Mouse (Mus musculus) stomach, postnatal 0 days (tissue): ENCODE results near the gene Yju2. TPM values are rescaled to one million over a fixed set of nuclear protein-coding genes. Genes with fewer than 3 reads are reported as not detected.
A peak's percentile ranks its signal among the peaks of the same experiment; 100 is the strongest.

Source experiments
- ATAC-seq: fragments of 200-750 bp; cut with Nextera tagmentation; 2 replicates; pipeline ENCODE4 v1.8.0; 2017; ENCODE audit not compliant: low FRiP score, low TSS enrichment
- DNase-seq: peaks from one replicate; pipeline ENCODE4 v3.0.0-alpha.2; 2016; ENCODE audit warnings: low spot score
- H3K27ac ChIP-seq: fragments of 300-500 bp; sonication (generic); replicated peaks from 2 replicates; pipeline ENCODE4 v1.5.1; 2014; ENCODE audit warnings: mild to moderate bottlenecking, control low read depth
- H3K27me3 ChIP-seq: fragments of 300-500 bp; sonication (generic); 2 replicates; pipeline ENCODE4 v1.6.1; 2014; ENCODE audit warnings: low read length; ENCODE audit not compliant: control insufficient read depth, insufficient read depth
- H3K36me3 ChIP-seq: fragments of 300-500 bp; sonication (generic); 2 replicates; pipeline ENCODE4 v1.6.1; 2014; ENCODE audit warnings: low read length, mixed read lengths; ENCODE audit not compliant: control insufficient read depth, insufficient read depth
- H3K4me1 ChIP-seq: fragments of 300-500 bp; sonication (generic); replicated peaks from 2 replicates; pipeline ENCODE4 v1.6.1; 2014; ENCODE audit warnings: antibody characterized with exemption; ENCODE audit not compliant: control insufficient read depth, insufficient read depth
- H3K4me2 ChIP-seq: fragments of 300-500 bp; sonication (generic); replicated peaks from 2 replicates; pipeline ENCODE4 v1.6.1; 2014; ENCODE audit warnings: low read depth, mild to moderate bottlenecking, control low read depth, moderate library complexity
- H3K4me3 ChIP-seq: fragments of 300-500 bp; sonication (generic); 2 replicates; pipeline ENCODE4 v1.5.1; 2014; ENCODE audit warnings: low read depth, low read length, control low read depth
- H3K9ac ChIP-seq: fragments of 300-500 bp; sonication (generic); 2 replicates; pipeline ENCODE4 v1.6.1; 2014; ENCODE audit warnings: mild to moderate bottlenecking, low read length, control low read depth, mixed read lengths
- H3K9me3 ChIP-seq: fragments of 300-500 bp; sonication (generic); 2 replicates; pipeline ENCODE4 v1.6.1; 2016; ENCODE audit warnings: low read length; ENCODE audit not compliant: control insufficient read depth
- CTCF ChIP-seq: IDR thresholded peaks from 2 replicates; pipeline ENCODE4 v1.5.1; 2016; ENCODE audit warnings: antibody characterized with exemption, low read depth, mild to moderate bottlenecking, moderate library complexity
- EP300 ChIP-seq: optimal IDR thresholded peaks from 2 replicates; pipeline ENCODE3; 2016; ENCODE audit warnings: antibody characterized with exemption
- WGBS: fragments of 180-500 bp; shearing (Covaris S2); extraction: QIAGEN DNeasy Blood & Tissue Kit; methylation state at CpG from one replicate; pipeline ENCODE4 v1.1.7; 2014; 5-methylcytosine and 5-hydroxymethylcytosine counted together
- polyA plus RNA-seq: library from polyadenylated mRNA; unstranded; fragments of >200 nt; fragmentation: Nextera tagmentation; extraction: Ambion mirVana; gene quantifications from 2 replicates; pipeline ENCODE4 v1.2.1, GENCODE M21; 2015

The Yju2 gene
- polyA plus RNA-seq, 1 experiment from 2014 or later = 12.5 TPM

DNA sequence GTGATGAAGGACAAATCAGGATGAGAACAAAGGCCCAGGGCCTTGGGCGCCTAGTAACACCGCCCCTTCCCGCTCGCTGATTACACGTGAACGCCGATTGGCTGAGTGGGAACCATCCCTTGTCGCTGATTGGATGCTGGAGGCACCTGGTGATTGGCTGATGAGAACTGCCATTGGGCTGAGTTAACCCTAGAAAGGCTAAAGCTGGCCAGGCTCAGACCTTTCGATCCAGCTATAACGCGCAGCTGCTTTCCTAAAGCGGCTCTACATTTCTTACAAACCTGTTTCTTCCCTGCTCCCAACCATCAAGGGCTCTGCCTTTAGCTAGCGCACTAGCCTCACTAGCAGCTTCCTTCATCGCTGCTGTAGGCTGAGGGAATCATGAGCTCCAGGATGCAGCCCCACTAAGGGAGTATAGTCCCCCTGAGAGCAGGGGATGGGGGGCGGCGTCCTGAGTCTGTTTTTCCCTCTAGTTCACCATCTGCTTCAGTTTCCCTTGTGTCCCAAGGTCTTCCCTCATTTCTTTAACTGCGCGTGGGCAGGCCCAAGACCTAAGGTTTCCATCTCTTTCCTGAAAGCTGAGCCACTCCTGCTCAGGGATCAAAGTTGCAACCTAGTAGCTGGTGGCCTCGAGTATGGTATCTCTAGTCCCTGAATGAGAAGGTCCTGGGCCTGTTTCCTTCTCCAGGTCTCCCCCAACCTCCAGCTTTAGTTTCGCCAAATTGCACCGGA is 49.6 kb downstream of the Yju2 start:
- peaks cover 4% of the 10 kb centered on the region; the same call in 1 of the 2 replicates for H3K4me1 ChIP-seq
- H3K4me3 ChIP-seq = peak overlapping the region; percentile 80
- no peaks in the 10 kb centered on the region for H3K9me3 ChIP-seq
- ATAC-seq = peak; percentile 95
- H3K9ac ChIP-seq = peak overlapping the region; percentile 74
- peak overlapping the region; percentile 100 for H3K4me2 ChIP-seq
- peaks cover 4% of the 10 kb centered on the region; the same call in 1 of the 2 replicates for H3K36me3 ChIP-seq
- under 1% methylated on average over 21 of the region's 21 CpGs for WGBS
- peak; percentile 93 for DNase-seq
- peak overlapping the region; percentile 89 for H3K27ac ChIP-seq
- TF ChIP-seq CTCF (no peak), EP300 (peak; percentile 21)
- 0 out of 2 replicates have a peak, but pooled peaks cover 2% of the 10 kb centered on the region for H3K27me3 ChIP-seq

GRCm38 (mm10) chr17:56009088-56009961 is 50.4 kb downstream of the Yju2 start:
- H3K9me3 ChIP-seq = no peaks in the 10 kb centered on the region
- H3K27me3 ChIP-seq = 0 out of 2 replicates have a peak, but pooled peaks cover 2% of the 10 kb centered on the region
- peak overlapping the region; percentile 74 for H3K9ac ChIP-seq
- H3K4me1 ChIP-seq = peaks cover 4% of the 10 kb centered on the region; the same call in 1 of the 2 replicates
- TF ChIP-seq CTCF = peak; percentile 62
- no peak for TF ChIP-seq EP300
- peak overlapping the region; percentile 100 for H3K4me2 ChIP-seq
- DNase-seq = peak; percentile 92
- H3K4me3 ChIP-seq = peak overlapping the region; percentile 80
- peak overlapping the region; percentile 89 for H3K27ac ChIP-seq
- peak; percentile 89 for ATAC-seq
- WGBS = 1% methylated on average over 62 of the region's 62 CpGs
- peaks cover 4% of the 10 kb centered on the region; the same call in 1 of the 2 replicates for H3K36me3 ChIP-seq

- no peak overlapping the region for H3K27ac ChIP-seq
- DNase-seq (no peak), ATAC-seq (no peak)
- peak overlapping the region; percentile 74 for H3K9ac ChIP-seq
- 0 out of 2 replicates have a peak, but pooled peaks cover 2% of the 10 kb centered on the region for H3K27me3 ChIP-seq
- H3K4me1 ChIP-seq = peaks cover 4% of the 10 kb centered on the region; the same call in 1 of the 2 replicates
- 34% methylated on average over 2 of the region's 2 CpGs for WGBS
- H3K36me3 ChIP-seq = peaks cover 5% of the 10 kb centered on the region
- H3K9me3 ChIP-seq = no peaks in the 10 kb centered on the region
- H3K4me3 ChIP-seq = peak overlapping the region; percentile 80
- no peak for TF ChIP-seq CTCF
- no peak for TF ChIP-seq EP300
- H3K4me2 ChIP-seq = peak overlapping the region; percentile 100
Observed at GRCm38 (mm10) chr17:56009962-56010240, 51.0 kb downstream of the Yju2 start.

DNA sequence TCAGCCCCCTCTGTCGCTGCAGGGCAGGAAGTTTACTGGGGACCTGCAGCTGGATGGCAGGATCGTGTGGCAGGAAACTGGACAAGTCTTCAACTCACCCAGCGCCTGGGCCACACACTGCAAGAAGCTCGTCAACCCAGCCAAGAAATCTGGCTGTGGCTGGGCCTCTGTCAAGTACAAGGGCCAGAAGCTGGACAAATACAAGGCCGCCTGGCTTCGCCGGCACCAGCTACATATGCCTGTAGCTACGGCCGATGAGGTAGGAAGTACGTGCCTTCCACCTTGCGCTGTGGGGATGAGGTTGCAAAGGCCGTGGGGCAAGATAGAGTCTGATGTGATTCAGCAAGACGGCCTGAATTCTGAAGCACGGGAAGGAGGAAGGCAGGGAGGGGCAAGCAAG is 51.4 kb downstream of the Yju2 start:
- Histone ChIP-seq H3K4me1 (peaks cover 4% of the 10 kb centered on the region; the same call in 1 of the 2 replicates), H3K4me2 (peak overlapping the region; percentile 100), H3K36me3 (peaks cover 8% of the 10 kb centered on the region), H3K9ac (peak overlapping the region; percentile 74; the same call in 1 of the 2 replicates), H3K27ac (no peak overlapping the region), H3K9me3 (no peaks in the 10 kb centered on the region), H3K4me3 (no peak overlapping the region), H3K27me3 (0 out of 2 replicates have a peak, but pooled peaks cover 2% of the 10 kb centered on the region)
- WGBS = 67% methylated on average over 14 of the region's 14 CpGs
- no peak for DNase-seq
- TF ChIP-seq EP300 (no peak), CTCF (no peak)
- no peak for ATAC-seq

DNA sequence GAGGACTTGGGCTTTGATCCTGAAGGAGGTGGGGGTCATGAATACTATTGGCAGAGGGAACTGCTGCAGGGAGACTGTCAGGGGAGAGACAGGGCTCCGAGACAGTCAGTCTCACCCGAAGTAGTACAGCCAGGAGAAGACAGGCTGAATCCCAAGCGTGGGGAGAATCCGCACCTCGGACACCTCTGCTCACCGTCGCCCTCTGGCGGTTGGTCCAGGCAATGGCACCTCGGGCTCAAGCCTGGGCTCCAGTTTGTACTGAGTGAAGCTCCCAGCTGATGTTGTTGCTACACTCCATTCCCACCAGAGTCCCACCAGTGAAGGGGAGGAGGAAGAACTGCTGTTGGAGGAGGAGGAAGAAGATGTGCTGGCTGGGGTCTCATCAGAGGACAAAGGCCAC is 51.8 kb downstream of the Yju2 start:
- 13% methylated on average over 9 of the region's 9 CpGs for WGBS
- Histone ChIP-seq H3K9ac (peak overlapping the region; percentile 74; the same call in 1 of the 2 replicates), H3K4me2 (peak overlapping the region; percentile 100), H3K27ac (no peak overlapping the region), H3K4me3 (no peak overlapping the region), H3K27me3 (0 out of 2 replicates have a peak, but pooled peaks cover under 1% of the 10 kb centered on the region), H3K4me1 (peaks cover 4% of the 10 kb centered on the region; the same call in 1 of the 2 replicates), H3K36me3 (peaks cover 13% of the 10 kb centered on the region), H3K9me3 (no peaks in the 10 kb centered on the region)
- DNase-seq = peak; percentile 80
- ATAC-seq = no peak
- TF ChIP-seq EP300 (no peak), CTCF (peak; percentile 96)
